Comparison of ENCODE assay signal across 8 mouse cellular contexts in genomic region chr9:21016331-21017176, GRCm38 (mm10). TPM values are rescaled to one million over a fixed set of nuclear protein-coding genes. Genes with fewer than 3 reads are reported as not detected.
DNase-seq lines count a peak whose midpoint lies in the region; ATAC-seq and TF ChIP-seq lines count a peak whose summit lies in the region.

No protein-coding gene starts in this region.

- peaks cover 25% of the 10 kb centered on the region for H3K36me3 ChIP-seq in ES-E14 (ENCODE audit: control insufficient read depth, insufficient read depth, low read length, poor library complexity, severe bottlenecking)
- no peaks in the 10 kb centered on the region for H3K36me3 ChIP-seq in heart, embryonic 16.5 days (ENCODE audit: control insufficient read depth, insufficient read depth)
- peaks cover 10% of the 10 kb centered on the region; the same call in 1 of the 2 replicates for H3K36me3 ChIP-seq in liver, embryonic 12.5 days

- in situ Hi-C loops in ES-E14 (cut with MboI; ENCODE audit: low sequenced_read_pairs in 2 of 2, unreplicated experiment in 2 of 2): no loop called here

- peak; percentile 22 for DNase-seq in kidney, adult 9 months
- no peak for DNase-seq in kidney, postnatal 10 days
- no peak for DNase-seq in ES-E14 (ENCODE audit: low read depth, low spot score)
- no peak for DNase-seq in retina, postnatal 1 day
- no peak for DNase-seq in testis, postnatal 14 days (ENCODE audit: low spot score)
- DNase-seq in embryo, embryonic 11 days: no peak

- H3K4me1 ChIP-seq in ES-E14 (ENCODE audit: control insufficient read depth in 2 of 2, insufficient read depth in 2 of 2, low read length in 2 of 2, poor library complexity in 1 of 2): peaks cover 8 to 16% of the 10 kb centered on the region in 2 experiments; a peak in 3 of 4 replicates
- peaks cover 13% of the 10 kb centered on the region for H3K4me1 ChIP-seq in heart, embryonic 16.5 days (ENCODE audit: control insufficient read depth, insufficient read depth, low read length)
- peaks cover 51% of the 10 kb centered on the region for H3K4me1 ChIP-seq in liver, embryonic 12.5 days

- H3K9me3 ChIP-seq in ES-E14 (ENCODE audit: control insufficient read depth, insufficient read depth, low read depth, low read length): no peaks in the 10 kb centered on the region
- H3K9me3 ChIP-seq in heart, embryonic 16.5 days (replicated peaks; ENCODE audit: control insufficient read depth, low read length): no peaks in the 10 kb centered on the region
- no peaks in the 10 kb centered on the region for H3K9me3 ChIP-seq in liver, embryonic 12.5 days (replicated peaks)

- peak overlapping the region; percentile 63; the same call in 1 of the 2 replicates for H3K27ac ChIP-seq in ES-E14 (ENCODE audit: insufficient read depth, low read depth, low read length, poor library complexity, severe bottlenecking)
- no peak overlapping the region for H3K27ac ChIP-seq in heart, embryonic 16.5 days (ENCODE audit: low read length)
- 0 out of 2 replicates have a peak overlapping the region, but pooled peaks have one; percentile 1 for H3K27ac ChIP-seq in liver, embryonic 12.5 days

- H3K27me3 ChIP-seq in heart, embryonic 16.5 days (ENCODE audit: control insufficient read depth, insufficient read depth, low read length): peaks cover 21% of the 10 kb centered on the region
- peaks cover 51% of the 10 kb centered on the region for H3K27me3 ChIP-seq in liver, embryonic 12.5 days (replicated peaks)

- peak overlapping the region; percentile 87 to 92 for H3K4me3 ChIP-seq in ES-E14 (ENCODE audit: insufficient read depth in 1 of 2, low read depth in 1 of 2, low read length in 2 of 2, poor library complexity in 1 of 2, severe bottlenecking in 1 of 2)
- peak overlapping the region; percentile 51 for H3K4me3 ChIP-seq in heart, embryonic 16.5 days (ENCODE audit: low read length)
- H3K4me3 ChIP-seq in liver, embryonic 12.5 days: peak overlapping the region; percentile 51

- peak overlapping the region; percentile 72 for H3K4me2 ChIP-seq in heart, embryonic 16.5 days (ENCODE audit: low read depth, low read length)
- H3K4me2 ChIP-seq in liver, embryonic 12.5 days: peak overlapping the region; percentile 75

- H3K9ac ChIP-seq in ES-E14 (ENCODE audit: insufficient read depth, low read depth, low read length, poor library complexity, severe bottlenecking): peak overlapping the region; percentile 85
- H3K9ac ChIP-seq in heart, embryonic 16.5 days (ENCODE audit: low read length): peak overlapping the region; percentile 53
- peak overlapping the region; percentile 44 for H3K9ac ChIP-seq in liver, embryonic 12.5 days

- 7% methylated on average over 17 of the region's 17 CpGs for WGBS in heart, embryonic 16.5 days
- WGBS in liver, embryonic 12.5 days (ENCODE audit: insufficient replicate concordance): 6% methylated on average over 17 of the region's 17 CpGs

- ATAC-seq in heart, embryonic 16.5 days (replicated peaks; ENCODE audit: extremely low read depth, insufficient read depth, low FRiP score): no peak
- 0 out of 2 replicates have a peak, but pooled peaks have one; percentile 8 for ATAC-seq in liver, embryonic 12.5 days

TF ChIP-seq in ES-E14, 5 proteins besides CTCF, POLR2A, EP300 and RAD21:
- TF ChIP-seq ZNF384 (IDR thresholded peaks at IDR 0.05; ENCODE audit: low read depth, low read length) (no peak), HCFC1 (IDR thresholded peaks at IDR 0.05; ENCODE audit: borderline replicate concordance, insufficient read depth, low read length) (no peak), MAFK (IDR thresholded peaks at IDR 0.05; ENCODE audit: insufficient read depth, low read depth, low read length) (no peak), CHD2 (IDR thresholded peaks at IDR 0.05; ENCODE audit: low read depth, low read length) (no peak), ZC3H11A (IDR thresholded peaks at IDR 0.05; ENCODE audit: borderline replicate concordance, low read depth, low read length) (no peak)
TF ChIP-seq in ES-E14: peak in this region for 0.

RNA-seq across cellular contexts. Expression of gene Icam1, which starts 0.8 kb away (rescaled TPM):
- 153 and 310 TPM in 2 replicates for total RNA-seq in ES-E14 (2012; rRNA removed)
- 23.8 and 29.6 TPM in 2 replicates for polyA plus RNA-seq in heart, embryonic 16.5 days (2015; fragmentation: Nextera tagmentation; extraction: Ambion mirVana)
- 9.9 TPM in 2 replicates for polyA plus RNA-seq in liver, embryonic 12.5 days (2016; fragmentation: Nextera tagmentation; extraction: Ambion mirVana)

RNA-seq across cellular contexts. Expression of gene Icam4, which starts 12.6 kb away (rescaled TPM):
- total RNA-seq in ES-E14 (2012; rRNA removed): 1.5 and 3.1 TPM in 2 replicates
- 2.0 and 3.0 TPM in 2 replicates for polyA plus RNA-seq in heart, embryonic 16.5 days (2015; fragmentation: Nextera tagmentation; extraction: Ambion mirVana)
- 231 and 238 TPM in 2 replicates for polyA plus RNA-seq in liver, embryonic 12.5 days (2016; fragmentation: Nextera tagmentation; extraction: Ambion mirVana)

RNA-seq across cellular contexts. Expression of gene Mrpl4, which starts 14.0 kb away (rescaled TPM):
- total RNA-seq in ES-E14 (2012; rRNA removed): 80.8 and 89.5 TPM in 2 replicates
- polyA plus RNA-seq in heart, embryonic 16.5 days (2015; fragmentation: Nextera tagmentation; extraction: Ambion mirVana): 170 and 173 TPM in 2 replicates
- polyA plus RNA-seq in liver, embryonic 12.5 days (2016; fragmentation: Nextera tagmentation; extraction: Ambion mirVana): 89.3 and 91.4 TPM in 2 replicates

RNA-seq across cellular contexts. Expression of gene Icam5, which starts 15.3 kb away (rescaled TPM):
- 1.4 and 1.8 TPM in 2 replicates for total RNA-seq in ES-E14 (2012; rRNA removed)
- polyA plus RNA-seq in heart, embryonic 16.5 days (2015; fragmentation: Nextera tagmentation; extraction: Ambion mirVana): 0.08 TPM in 1 of 2 replicates, not detected in the other
- polyA plus RNA-seq in liver, embryonic 12.5 days (2016; fragmentation: Nextera tagmentation; extraction: Ambion mirVana): 0.42 and 0.45 TPM in 2 replicates

RNA-seq across cellular contexts. Expression of gene S1pr2, which starts 40.0 kb away (rescaled TPM):
- total RNA-seq in ES-E14 (2012; rRNA removed): 35.7 and 62.4 TPM in 2 replicates
- polyA plus RNA-seq in heart, embryonic 16.5 days (2015; fragmentation: Nextera tagmentation; extraction: Ambion mirVana): 18.2 and 23.7 TPM in 2 replicates
- polyA plus RNA-seq in liver, embryonic 12.5 days (2016; fragmentation: Nextera tagmentation; extraction: Ambion mirVana): 6.6 and 6.7 TPM in 2 replicates

Comparison
In these comparisons a context has a peak if more than half of its experiments do, and no peak if none do; other contexts are left out.
1. RNA of gene Icam4, which starts 12.6 kb away (polyA plus RNA-seq): 231 to 238 TPM in liver, embryonic 12.5 days; 2.0 to 3.0 TPM in heart, embryonic 16.5 days; every median in the first group is over 10 times any median in the second.
2. Peak in every context shown above with its lines, with median percentiles within 50 percentile points of each other: H3K4me3 ChIP-seq and H3K9ac ChIP-seq.